Mouse (Mus musculus): Measurements from ENCODE around the gene Hoxb8. TPM values are rescaled to one million over a fixed set of nuclear protein-coding genes. Genes with fewer than 3 reads are reported as not detected.

The Hoxb8 gene
- total RNA-seq, 1 experiment from 2014 or later: 59.4 TPM

Small RNAs within 50 kb of the gene (microRNA-seq; reads per million reads assigned to microRNA genes)
- gene Mir10a (35,720 to 56,963 reads per million in 2 experiments), gene Mir196a-1 (27.4 to 30.3 reads per million in 2 experiments)

Other genes starting within 250 kb of the Hoxb8 start
- 77.7 and 79.2 TPM in 2 replicates for gene Snf8, start 247.0 kb upstream of the Hoxb8 start, total RNA-seq (2021)
- 43.8 and 45.2 TPM in 2 replicates for gene Ube2z, start 216.5 kb upstream of the Hoxb8 start, total RNA-seq (2021)
- 244 and 262 TPM in 2 replicates for gene Atp5g1, start 206.2 kb upstream of the Hoxb8 start, total RNA-seq (2021)
- not detected in 2 replicates for gene Calcoco2, start 169.9 kb upstream of the Hoxb8 start, total RNA-seq (2021)
- not detected in 2 replicates for gene Ttll6, start 148.1 kb upstream of the Hoxb8 start, total RNA-seq (2021)
- not detected in 2 replicates for gene Hoxb13, start 87.6 kb upstream of the Hoxb8 start, total RNA-seq (2021)
- gene Hoxb9, start 10.4 kb upstream of the Hoxb8 start, total RNA-seq (2021): 99.3 and 156 TPM in 2 replicates
- gene Hoxb7, start 4.7 kb downstream of the Hoxb8 start, total RNA-seq (2021): 34.3 and 37.8 TPM in 2 replicates
- 35.7 and 39.8 TPM in 2 replicates for gene Hoxb6, start 10.6 kb downstream of the Hoxb8 start, total RNA-seq (2021)
- 17.1 and 18.7 TPM in 2 replicates for gene Hoxb5, start 21.4 kb downstream of the Hoxb8 start, total RNA-seq (2021)
- gene Hoxb4, start 36.4 kb downstream of the Hoxb8 start, total RNA-seq (2021): 14.0 and 15.7 TPM in 2 replicates
- gene Hoxb3, start 41.4 kb downstream of the Hoxb8 start, total RNA-seq (2021): 17.1 and 26.0 TPM in 2 replicates
- 18.0 and 19.3 TPM in 2 replicates for gene Hoxb2, start 68.6 kb downstream of the Hoxb8 start, total RNA-seq (2021)
- gene Hoxb1, start 83.8 kb downstream of the Hoxb8 start, total RNA-seq (2021): not detected in 2 replicates
- gene Skap1, start 182.7 kb downstream of the Hoxb8 start, total RNA-seq (2021): 4.0 and 12.9 TPM in 2 replicates